Mouse (Mus musculus) C2C12 (cell line): Measurements from ENCODE around the gene Usp20. TPM values are rescaled to one million over a fixed set of nuclear protein-coding genes. Genes with fewer than 3 reads are reported as not detected.

Experiments used
- H3K27me3 ChIP-seq: one replicate; pipeline ENCODE4 v1.6.1; 2011; ENCODE audit not compliant: control insufficient read depth, insufficient read depth, insufficient read length
- H3K36me3 ChIP-seq: one replicate; pipeline ENCODE4 v1.6.1; 2011; ENCODE audit not compliant: control insufficient read depth, insufficient read depth
- H3K4me3 ChIP-seq: one replicate; pipeline ENCODE4 v1.5.1; 2011; ENCODE audit warnings: mild to moderate bottlenecking, control low read depth; ENCODE audit not compliant: poor library complexity, insufficient read depth, severe bottlenecking
- H3K79me2 ChIP-seq: one replicate; pipeline ENCODE4 v1.6.1; 2011; ENCODE audit not compliant: control insufficient read depth, insufficient read depth
- H3K79me3 ChIP-seq: one replicate; pipeline ENCODE4 v1.6.1; 2011; ENCODE audit warnings: low read depth, control low read depth
- H3ac ChIP-seq: one replicate; pipeline ENCODE3; 2011; ENCODE audit warnings: low read depth; ENCODE audit not compliant: control insufficient read depth, insufficient read length
- CEBPB ChIP-seq: IDR thresholded peaks from one replicate; pipeline ENCODE4 v1.6.1; 2011; ENCODE audit warnings: low read depth, mild to moderate bottlenecking, control low read depth, moderate library complexity
- CTCF ChIP-seq: IDR thresholded peaks from one replicate; pipeline ENCODE4 v1.5.1; 2011; ENCODE audit not compliant: control insufficient read depth, insufficient read depth, insufficient read length
- FOSL1 ChIP-seq: IDR thresholded peaks from one replicate; pipeline ENCODE4 v1.8.0; 2011; ENCODE audit warnings: mild to moderate bottlenecking, low read length; ENCODE audit not compliant: poor library complexity, insufficient read depth, severe bottlenecking
- MAX ChIP-seq: IDR thresholded peaks from one replicate; pipeline ENCODE4 v1.6.1; 2011; ENCODE audit warnings: mild to moderate bottlenecking, control low read depth
- MYOD1 ChIP-seq: IDR thresholded peaks from one replicate; pipeline ENCODE4 v1.6.1; 2011; ENCODE audit warnings: low read depth; ENCODE audit not compliant: control insufficient read depth, insufficient read length
- MYOG ChIP-seq: IDR thresholded peaks from one replicate; pipeline ENCODE4 v1.6.1; 2011; ENCODE audit not compliant: control insufficient read depth, insufficient read length; ENCODE audit errors: extremely low read depth
- USF1 ChIP-seq: IDR thresholded peaks from one replicate; pipeline ENCODE4 v1.6.1; 2011; ENCODE audit warnings: low read depth, mild to moderate bottlenecking, control low read depth, moderate library complexity
- polyA plus RNA-seq: library from polyadenylated mRNA; unstranded; fragments of >200 nt; fragmentation: generic; extraction: Trizol; gene quantifications from one replicate; pipeline ENCODE4 v1.2.1, GENCODE M21; 2012; ENCODE audit warnings: missing spikeins

Gene Usp20
- polyA plus RNA-seq, 1 experiment: 26.4 TPM

DNA sequence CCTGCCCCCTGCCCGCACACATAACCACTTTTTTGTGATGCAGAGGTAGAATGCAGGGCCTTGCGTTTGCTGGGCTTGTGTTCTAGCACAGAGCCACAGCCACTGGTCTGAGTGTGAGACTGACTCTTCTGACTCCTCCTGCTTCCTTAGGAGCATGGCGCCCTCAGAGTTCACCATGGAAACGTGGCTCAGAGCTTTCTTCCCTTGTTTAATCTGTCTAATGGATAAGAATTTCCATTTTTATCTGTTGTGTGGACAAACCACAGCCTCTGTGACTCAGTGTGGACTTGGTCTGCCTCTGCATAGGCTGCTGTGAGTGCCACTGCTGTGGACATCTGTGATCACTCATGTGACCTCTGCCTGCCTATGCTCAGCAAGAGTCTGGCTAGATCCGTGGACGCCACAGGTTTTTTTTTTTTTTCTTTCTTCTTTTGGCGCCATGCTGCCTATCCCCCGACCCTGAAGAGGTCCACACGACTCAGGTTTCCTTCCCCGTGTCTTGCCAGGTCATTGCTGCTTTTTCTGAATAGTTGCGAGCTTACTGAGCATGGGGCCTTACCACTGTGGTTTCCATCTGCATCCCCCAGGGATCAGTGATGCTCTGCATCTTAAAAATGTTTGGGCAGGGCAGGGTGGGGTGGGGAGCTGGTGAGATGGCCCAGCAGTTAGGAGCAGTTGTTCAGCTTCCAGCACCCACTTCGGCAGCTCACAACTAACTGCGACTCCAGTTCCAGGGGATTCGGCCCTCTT lies 31.5 kb downstream of the Usp20 start:
- Histone ChIP-seq H3K4me3 (no peak overlapping the region), H3ac (peak overlapping the region; percentile 47), H3K79me2 (no peaks in the 10 kb centered on the region), H3K27me3 (no peaks in the 10 kb centered on the region), H3K36me3 (peaks cover 38% of the 10 kb centered on the region), H3K79me3 (no peaks in the 10 kb centered on the region)
- TF ChIP-seq CTCF (no peak), MAX (no peak), CEBPB (no peak), MYOG (no peak), USF1 (peak; percentile 84), FOSL1 (no peak), MYOD1 (peak; percentile 25)

DNA sequence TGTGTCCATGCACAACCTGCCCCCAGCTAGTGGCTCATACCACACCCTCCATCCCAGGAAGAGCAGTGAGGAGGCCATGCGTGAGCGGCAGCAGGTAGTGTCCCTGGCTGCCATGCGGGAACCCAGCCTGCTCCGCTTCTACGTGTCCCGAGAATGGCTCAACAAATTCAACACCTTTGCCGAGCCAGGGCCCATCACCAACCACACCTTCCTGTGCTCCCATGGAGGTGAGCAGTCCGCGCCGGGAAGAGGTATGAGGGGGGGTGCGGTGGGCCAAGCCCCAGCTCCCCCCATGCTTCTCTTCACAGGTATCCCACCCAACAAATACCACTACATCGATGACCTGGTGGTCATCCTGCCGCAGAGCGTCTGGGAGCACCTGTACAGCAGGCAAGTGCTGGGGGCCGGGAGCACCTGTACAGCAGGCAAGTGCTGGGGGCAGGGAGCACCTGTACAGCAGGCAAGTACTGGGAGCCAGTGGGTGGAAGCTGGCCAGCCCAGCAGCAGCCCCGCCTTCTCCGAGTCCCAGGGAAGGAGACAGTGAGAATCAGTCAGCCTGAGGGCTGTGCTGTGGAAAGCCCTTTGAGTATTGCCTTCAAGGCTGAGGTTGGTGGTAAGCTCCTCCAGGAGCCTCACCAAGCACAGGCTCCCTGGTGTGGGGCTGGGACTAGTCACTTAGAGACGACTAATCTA lies 35.7 kb downstream of the Usp20 start:
- Histone ChIP-seq H3K36me3 (peaks cover 21% of the 10 kb centered on the region), H3ac (no peak overlapping the region), H3K79me2 (no peaks in the 10 kb centered on the region), H3K27me3 (no peaks in the 10 kb centered on the region), H3K4me3 (no peak overlapping the region), H3K79me3 (no peaks in the 10 kb centered on the region)
- no peak for TF ChIP-seq MAX
- TF ChIP-seq MYOD1: no peak
- no peak for TF ChIP-seq CTCF
- no peak for TF ChIP-seq USF1
- TF ChIP-seq CEBPB: no peak
- TF ChIP-seq MYOG: no peak

DNA sequence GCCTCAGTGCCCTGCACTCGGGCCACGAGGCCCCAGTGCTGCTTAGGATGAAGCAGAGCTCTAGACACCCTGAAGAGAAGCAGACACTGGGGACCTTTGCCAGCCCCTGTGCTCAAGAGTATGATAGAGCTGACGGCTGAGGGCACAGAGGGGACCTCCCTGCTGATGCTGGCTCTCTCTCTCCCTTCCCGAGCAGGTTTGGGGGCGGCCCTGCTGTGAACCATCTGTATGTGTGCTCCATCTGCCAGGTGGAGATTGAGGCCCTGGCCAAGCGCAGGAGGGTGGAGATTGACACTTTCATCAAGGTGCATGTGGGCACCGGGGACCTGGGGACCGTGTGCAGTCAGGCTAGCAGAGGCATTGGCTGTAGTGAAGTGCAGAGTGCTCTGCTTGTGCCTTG lies 36.4 kb downstream of the Usp20 start:
- H3K79me3 ChIP-seq: no peaks in the 10 kb centered on the region
- H3K4me3 ChIP-seq: no peak overlapping the region
- TF ChIP-seq USF1 (no peak), FOSL1 (no peak), MYOG (no peak), MAX (no peak), CEBPB (no peak), MYOD1 (no peak), CTCF (no peak)
- H3K27me3 ChIP-seq: no peaks in the 10 kb centered on the region
- peaks cover 21% of the 10 kb centered on the region for H3K36me3 ChIP-seq
- H3K79me2 ChIP-seq: no peaks in the 10 kb centered on the region
- no peak overlapping the region for H3ac ChIP-seq

DNA sequence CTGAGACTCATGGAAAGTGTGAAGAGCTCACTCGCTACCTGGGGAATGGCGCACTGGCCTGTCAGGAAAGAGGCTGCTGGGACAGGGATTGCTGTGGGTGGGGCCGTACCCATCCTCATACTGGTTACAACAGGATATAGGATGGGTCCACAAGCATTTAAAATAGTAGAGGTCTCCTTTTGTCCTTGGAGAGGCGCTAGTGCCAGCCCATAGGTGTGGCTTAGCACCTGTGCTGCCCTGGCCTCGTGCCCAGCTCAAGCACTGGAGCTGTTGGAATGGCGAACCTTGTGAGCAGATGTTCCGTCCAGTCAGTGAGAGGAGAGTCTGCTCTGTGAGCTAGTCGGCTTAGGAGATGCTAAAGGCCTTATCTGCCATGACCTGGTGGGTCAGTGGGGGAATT lies 36.9 kb downstream of the Usp20 start:
- TF ChIP-seq MYOD1: no peak
- TF ChIP-seq CEBPB: no peak
- no peak for TF ChIP-seq MAX
- TF ChIP-seq USF1: no peak
- no peak for TF ChIP-seq CTCF
- no peak for TF ChIP-seq FOSL1
- no peak for TF ChIP-seq MYOG
- Histone ChIP-seq H3K27me3 (no peaks in the 10 kb centered on the region), H3ac (no peak overlapping the region), H3K4me3 (no peak overlapping the region), H3K79me2 (no peaks in the 10 kb centered on the region), H3K36me3 (peaks cover 21% of the 10 kb centered on the region), H3K79me3 (no peaks in the 10 kb centered on the region)

DNA sequence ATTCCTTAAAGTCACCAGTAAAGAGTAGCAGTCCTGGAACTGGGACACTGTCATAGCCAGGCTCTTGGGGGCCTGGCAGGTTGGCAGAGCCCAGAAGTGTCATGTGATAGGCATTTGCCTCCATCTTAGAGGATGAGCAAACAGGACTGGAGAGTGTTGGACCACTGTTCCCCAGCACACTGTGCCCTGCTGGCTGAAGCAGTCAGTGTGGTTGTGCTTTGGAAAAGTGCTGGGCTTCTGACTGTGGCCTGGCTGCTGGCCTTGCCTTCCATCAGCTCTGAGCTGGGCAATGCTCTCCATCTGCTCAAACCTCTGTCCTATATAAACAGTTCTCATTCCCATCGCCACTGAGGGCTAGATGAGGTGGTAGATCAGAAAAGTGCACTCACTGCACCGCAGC lies 38.1 kb downstream of the Usp20 start:
- H3K36me3 ChIP-seq: peaks cover 16% of the 10 kb centered on the region

More for the DNA sequence above, 38.1 kb downstream of the Usp20 start:
- H3K4me3 ChIP-seq: no peak overlapping the region
- H3ac ChIP-seq: no peak overlapping the region
- no peaks in the 10 kb centered on the region for H3K27me3 ChIP-seq
- TF ChIP-seq USF1: no peak
- TF ChIP-seq MYOG: no peak
- no peak for TF ChIP-seq MYOD1
- TF ChIP-seq CTCF: no peak
- TF ChIP-seq MAX: no peak
- TF ChIP-seq FOSL1: no peak
- H3K79me3 ChIP-seq: no peaks in the 10 kb centered on the region
- no peaks in the 10 kb centered on the region for H3K79me2 ChIP-seq
